Mouse (Mus musculus): ENCODE data around the gene Hamp. TPM values are rescaled to one million over a fixed set of nuclear protein-coding genes. Genes with fewer than 3 reads are reported as not detected.

The Hamp gene
- total RNA-seq, 4 experiments from 2014 or later, result 0.99 to 15.0 (median 1.0) TPM; not detected in 1

DNA sequence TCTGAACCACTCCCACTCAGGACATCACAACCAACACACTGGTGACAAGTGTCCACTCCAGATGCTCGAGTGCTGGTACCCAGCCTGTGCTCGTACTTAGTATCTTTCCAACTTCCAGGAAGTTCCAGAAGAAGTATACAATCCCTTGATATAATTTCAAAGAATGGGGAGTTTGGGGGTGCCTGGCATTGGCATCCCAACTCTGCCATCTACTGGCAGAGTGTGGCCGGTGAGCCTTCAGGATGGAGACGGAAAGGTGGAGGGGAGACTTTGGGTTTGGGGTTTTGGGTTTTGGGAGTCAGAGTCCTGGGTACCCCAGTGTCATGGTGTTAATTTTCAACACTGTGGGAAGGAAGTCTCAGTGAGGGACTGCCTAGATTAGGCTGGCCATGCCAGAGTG lies 39.8 kb downstream of the Hamp start:
- no peak for DNase-seq

GRCm38 (mm10) chr7:30895217-30895616 lies 48.6 kb downstream of the Hamp start:
- no peak for DNase-seq

- DNase-seq, result no peak
These were observed 51.3 kb downstream of the Hamp start for GRCm38 (mm10) chr7:30892515-30892914.

Other genes starting within 250 kb of the Hamp start
- 10 to 100 TPM in 1 of 4 experiments, 1 to 10 TPM in 3; 2.5 to 12.3 (median 5.8) TPM for gene 2200002J24Rik, start 245.1 kb downstream of the Hamp start, total RNA-seq (2022)
- 10 to 100 TPM in 2 of 4 experiments, 1 to 10 TPM in 2; 2.9 to 15.5 (median 9.4) TPM for gene Atp4a, start 231.8 kb downstream of the Hamp start, total RNA-seq (2022)
- 100 to 1,000 TPM; 179 to 210 (median 202) TPM for gene Tmem147, start 214.5 kb downstream of the Hamp start, total RNA-seq (2022)
- gene Gapdhs, start 200.4 kb downstream of the Hamp start, total RNA-seq (2022), result not detected
- 100 to 1,000 TPM; 213 to 399 (median 309) TPM for gene Sbsn, start 192.6 kb downstream of the Hamp start, total RNA-seq (2022)
- 1 to 10 TPM; 2.7 to 4.6 (median 4.2) TPM for gene Dmkn, start 180.3 kb downstream of the Hamp start, total RNA-seq (2022)
- not detected for gene Krtdap, start 156.1 kb downstream of the Hamp start, total RNA-seq (2022)
- 1 to 10 TPM; 1.6 to 9.0 (median 2.6) TPM for gene Ffar2, start 120.3 kb downstream of the Hamp start, total RNA-seq (2022)
- 1 to 10 TPM in 1 of 4 experiments, under 1 TPM in 3; 0.35 to 1.9 (median 0.75) TPM for gene Ffar3, start 87.9 kb downstream of the Hamp start, total RNA-seq (2022)
- not detected for gene Ffar1, start 82.5 kb downstream of the Hamp start, total RNA-seq (2022)
- 1 to 10 TPM; 1.1 to 2.3 (median 1.5) TPM for gene Cd22, start 63.7 kb downstream of the Hamp start, total RNA-seq (2022)
- gene Mag, start 29.2 kb downstream of the Hamp start, total RNA-seq (2022), result 1 to 10 TPM in 1 of 4 experiments, under 1 TPM in 3; 0.32 to 1.3 (median 0.42) TPM
- gene Hamp2, start 19.4 kb downstream of the Hamp start, total RNA-seq (2022), result 1 to 10 TPM in 3 of 4 experiments, not detected in 1; 1.3 to 4.2 (median 2.6) TPM
- gene Usf2, start 12.8 kb upstream of the Hamp start, total RNA-seq (2022), result 100 to 1,000 TPM; 116 to 131 (median 127) TPM
- gene Lsr, start 29.4 kb upstream of the Hamp start, total RNA-seq (2022), result 10 to 100 TPM in 2 of 4 experiments, 1 to 10 TPM in 2; 4.1 to 36.6 (median 13.7) TPM
- 1 to 10 TPM in 2 of 4 experiments, under 1 TPM in 2; 0.38 to 2.2 (median 0.84) TPM for gene Fam187b, start 29.8 kb upstream of the Hamp start, total RNA-seq (2022)
- 10 to 100 TPM; 53.1 to 81.6 (median 58.8) TPM for gene Fxyd5, start 98.4 kb upstream of the Hamp start, total RNA-seq (2022)
- gene Fxyd7, start 107.4 kb upstream of the Hamp start, total RNA-seq (2022), result 1 to 10 TPM; 2.0 to 4.1 (median 2.3) TPM
- gene Fxyd1, start 113.2 kb upstream of the Hamp start, total RNA-seq (2022), result 100 to 1,000 TPM; 110 to 212 (median 163) TPM
- gene Lgi4, start 115.3 kb upstream of the Hamp start, total RNA-seq (2022), result 1 to 10 TPM; 2.8 to 8.8 (median 4.2) TPM
- 1 to 10 TPM in 1 of 4 experiments, under 1 TPM in 3; 0.73 to 1.3 (median 0.86) TPM for gene Fxyd3, start 132.7 kb upstream of the Hamp start, total RNA-seq (2022)
- 1 to 10 TPM in 3 of 4 experiments, under 1 TPM in 1; 0.26 to 1.5 (median 1.2) TPM for gene Hpn, start 171.3 kb upstream of the Hamp start, total RNA-seq (2022)
- gene Scn1b, start 183.0 kb upstream of the Hamp start, total RNA-seq (2022), result 10 to 100 TPM; 14.2 to 27.2 (median 18.9) TPM
- 10 to 100 TPM; 37.7 to 65.1 (median 55.4) TPM for gene Gramd1a, start 211.9 kb upstream of the Hamp start, total RNA-seq (2022)

All from adrenal gland, adult 8-10 months (tissue).